In the genomic region with DNA sequence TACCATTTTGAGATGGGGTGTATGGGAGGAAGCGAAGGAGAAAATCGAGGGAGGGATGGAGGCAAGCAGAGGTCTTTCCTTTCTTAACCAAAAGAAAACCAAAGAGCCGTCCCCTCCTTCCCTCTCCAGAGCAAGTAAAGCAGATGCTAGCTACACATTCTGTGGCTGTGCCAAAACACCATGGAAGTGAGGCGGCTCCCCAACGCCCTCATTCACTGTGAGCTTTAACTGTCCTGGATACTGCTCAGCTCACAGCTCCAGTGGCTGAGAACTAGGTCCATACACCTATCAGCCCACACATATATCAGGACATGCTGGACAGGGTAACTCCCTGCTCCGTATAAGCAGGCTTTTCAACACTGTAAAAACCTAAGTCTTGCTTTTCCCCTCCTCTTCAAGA, we compare ENCODE assay signal across 20 mouse cellular contexts. TPM values are rescaled to one million over a fixed set of nuclear protein-coding genes. Genes with fewer than 3 reads are reported as not detected.
A peak's percentile ranks its signal among the peaks of the same experiment; 100 is the strongest.
DNase-seq lines count a peak whose midpoint lies in the region; ATAC-seq lines count a peak whose summit lies in the region.
"Had no signal": no experiment of that assay in that cellular context is flagged by ENCODE, and none has a peak within 500 bp of the region (broad histone marks: within the 10 kb centered on the region; RNA-seq: fewer than 3 reads in every experiment).

No protein-coding gene starts in this region.

- DNase-seq in left cerebral cortex, adult 18-20 months (ENCODE audit: low spot score in 2 of 2), result peak; percentile 22 to 31
- no peak for DNase-seq in left cerebral cortex, postnatal 4 days
- DNase-seq in right cerebral cortex, postnatal 14 days, result peak; percentile 18
- no peak for DNase-seq in right cerebral cortex, postnatal 10 days (ENCODE audit: low spot score in 2 of 2)
- DNase-seq in right cerebral cortex, postnatal 25 days, result peak; percentile 12
- DNase-seq: adrenal gland, adult 8-10 months; adrenal gland, postnatal 36 days; cerebellum, adult 11-12 months; cerebellum, adult 9-10 months; cerebellum, postnatal 36 days; gastrocnemius, postnatal 10 days; heart, adult 18-20 months; heart, postnatal 10 days; heart, postnatal 4 days had no signal

- no peak overlapping the region for H3K9ac ChIP-seq in neural tube, embryonic 15.5 days (replicated peaks)
- H3K9ac ChIP-seq: embryonic facial prominence, embryonic 13.5 days; forebrain, embryonic 12.5 days; hindbrain, embryonic 12.5 days had no signal

- intact Hi-C loops in left cerebral cortex, postnatal 4 days (cut with DNase I), result no loop called here

- H3K36me3 ChIP-seq in neural tube, embryonic 15.5 days, result peaks cover 25% of the 10 kb centered on the region

- H3K9me3 ChIP-seq in neural tube, embryonic 15.5 days (replicated peaks), result no peaks in the 10 kb centered on the region
- H3K9me3 ChIP-seq: embryonic facial prominence, embryonic 13.5 days; forebrain, embryonic 12.5 days; heart, embryonic 10.5 days; hindbrain, embryonic 12.5 days had no signal

- H3K4me3 ChIP-seq in neural tube, embryonic 15.5 days (replicated peaks), result no peak overlapping the region
- H3K4me3 ChIP-seq: embryonic facial prominence, embryonic 13.5 days; forebrain, embryonic 12.5 days; heart, embryonic 10.5 days; hindbrain, embryonic 12.5 days had no signal

- no peak overlapping the region for H3K27ac ChIP-seq in neural tube, embryonic 15.5 days (replicated peaks)
- H3K27ac ChIP-seq: embryonic facial prominence, embryonic 13.5 days; forebrain, embryonic 12.5 days; heart, embryonic 10.5 days; hindbrain, embryonic 12.5 days had no signal

- no peaks in the 10 kb centered on the region for H3K27me3 ChIP-seq in neural tube, embryonic 15.5 days (replicated peaks)
- H3K27me3 ChIP-seq: embryonic facial prominence, embryonic 13.5 days; forebrain, embryonic 12.5 days; hindbrain, embryonic 12.5 days had no signal

- no peak overlapping the region for H3K4me2 ChIP-seq in neural tube, embryonic 15.5 days
- H3K4me2 ChIP-seq: embryonic facial prominence, embryonic 13.5 days; forebrain, embryonic 12.5 days; hindbrain, embryonic 12.5 days had no signal

- 77% methylated on average over 6 of the region's 6 CpGs for WGBS in neural tube, embryonic 15.5 days

- H3K4me1 ChIP-seq in neural tube, embryonic 15.5 days, result 0 out of 2 replicates have a peak, but pooled peaks cover 11% of the 10 kb centered on the region
- H3K4me1 ChIP-seq: embryonic facial prominence, embryonic 13.5 days had no signal

- ATAC-seq in neural tube, embryonic 15.5 days (ENCODE audit: low FRiP score), result no peak
- ATAC-seq: hindbrain, embryonic 16.5 days had no signal

RNA-seq across cellular contexts. Expression of a gene that starts 31.9 kb away (rescaled TPM):
- total RNA-seq in left cerebral cortex, adult 18-20 months (2021), result 100 to 1,000 TPM; 222 to 227 TPM
- 100 to 1,000 TPM; 123 to 135 TPM for total RNA-seq in left cerebral cortex, postnatal 4 days (2021)
- polyA plus RNA-seq in neural tube, embryonic 15.5 days (2015; fragmentation: Nextera tagmentation; extraction: Ambion mirVana), result 34.4 and 39.2 TPM in 2 replicates

RNA-seq across cellular contexts. Expression of a gene that starts 58.4 kb away (rescaled TPM):
- total RNA-seq in left cerebral cortex, adult 18-20 months (2021), result 10 to 100 TPM; 55.1 to 61.4 TPM
- 10 to 100 TPM; 46.2 to 48.3 TPM for total RNA-seq in left cerebral cortex, postnatal 4 days (2021)
- polyA plus RNA-seq in neural tube, embryonic 15.5 days (2015; fragmentation: Nextera tagmentation; extraction: Ambion mirVana), result 62.6 and 65.2 TPM in 2 replicates

Comparison
In these comparisons a context has a peak if more than half of its experiments do, and no peak if none do; other contexts are left out.
1. DNase-seq: peak in left cerebral cortex, adult 18-20 months (2 of 2), right cerebral cortex, postnatal 14 days (single experiment) and right cerebral cortex, postnatal 25 days (single experiment); none in left cerebral cortex, postnatal 4 days (single experiment) and right cerebral cortex, postnatal 10 days (0 of 2).